Mouse (Mus musculus): ENCODE measurements around the gene Oser1.

Oser1 gene

DNA sequence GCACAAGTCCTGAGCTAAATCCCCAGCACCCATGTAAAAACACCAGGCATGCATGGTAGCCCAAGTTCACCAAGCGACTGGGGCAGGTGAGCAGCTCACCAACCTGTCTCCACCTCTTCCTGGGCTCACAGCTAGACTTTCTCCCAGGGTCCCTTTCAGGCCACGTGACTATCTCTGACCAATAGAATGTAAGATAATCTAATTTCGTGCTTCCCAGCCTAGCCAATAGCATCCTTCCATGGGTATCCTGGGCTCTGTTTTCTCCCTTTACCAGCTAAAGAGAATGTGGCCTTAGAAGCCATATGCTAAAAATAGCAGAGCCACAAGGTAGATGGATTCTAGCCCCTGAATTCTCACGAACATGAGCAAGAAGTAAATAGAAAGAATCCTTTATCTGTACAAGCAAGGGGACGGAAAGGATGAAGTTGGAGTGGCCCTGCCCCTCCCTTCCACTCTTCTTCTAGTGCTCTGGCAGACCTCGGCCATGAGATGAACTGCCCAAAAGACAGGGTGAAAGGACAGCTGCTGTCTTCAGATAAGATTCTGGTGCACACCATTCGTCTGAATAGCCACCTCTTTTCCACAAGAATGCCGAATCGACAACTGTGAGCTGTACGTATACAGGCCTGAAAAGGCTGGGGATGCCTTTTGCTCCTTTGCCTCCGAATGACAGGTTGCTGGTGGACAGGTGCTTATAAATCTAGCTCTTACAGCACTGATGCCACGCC, 68.2 kb downstream of the Oser1 start:
- DNase-seq (ENCODE audit: low spot score), result no peak
